Mouse (Mus musculus): ENCODE measurements around the gene Ubash3a. TPM values are rescaled to one million over a fixed set of nuclear protein-coding genes. Genes with fewer than 3 reads are reported as not detected.
"Not testable (repeated sequence)": the region's sequence is repeated elsewhere in the genome, so short reads cannot be mapped to it uniquely, and the experiment has no call there.

Ubash3a gene
- polyA plus RNA-seq, 1 experiment, result 1.6 TPM

- TF ChIP-seq CTCF (conservative IDR thresholded peaks at IDR 0.05; ENCODE audit: insufficient read depth, insufficient read length, low read depth, low read length) (no peak), POLR2A (IDR thresholded peaks at IDR 0.05; ENCODE audit: low read depth, low read length) (no peak)
- DNase-seq, result no peak
- Histone ChIP-seq H3K4me3 (ENCODE audit: insufficient read depth, low read depth, low read length) (no peak overlapping the region), H3K27me3 (replicated peaks; ENCODE audit: control insufficient read depth, insufficient read depth, low read length) (no peaks in the 10 kb centered on the region), H3K4me1 (ENCODE audit: control insufficient read depth, insufficient read depth, low read length) (peaks cover 2% of the 10 kb centered on the region; the same call in 1 of the 2 replicates), H3K36me3 (ENCODE audit: control insufficient read depth, insufficient read depth, low read length) (no peaks in the 10 kb centered on the region), H3K27ac (ENCODE audit: insufficient read depth, low read depth, low read length) (no peak overlapping the region)
- WGBS, result 93% methylated on average over 9 of the region's 9 CpGs
These were observed 58.2 kb downstream of the Ubash3a start for GRCm38 (mm10) chr17:31265831-31266230.

GRCm38 (mm10) chr17:31266321-31266950 is 58.8 kb downstream of the Ubash3a start:
- H3K27ac ChIP-seq (ENCODE audit: insufficient read depth, low read depth, low read length), result no peak overlapping the region
- no peaks in the 10 kb centered on the region for H3K4me1 ChIP-seq (ENCODE audit: control insufficient read depth, insufficient read depth, low read length)
- no peaks in the 10 kb centered on the region for H3K27me3 ChIP-seq (replicated peaks; ENCODE audit: control insufficient read depth, insufficient read depth, low read length)
- DNase-seq, result no peak
- no peaks in the 10 kb centered on the region for H3K36me3 ChIP-seq (ENCODE audit: control insufficient read depth, insufficient read depth, low read length)
- 80% methylated on average over 7 of the region's 7 CpGs for WGBS
- no peak for TF ChIP-seq POLR2A (IDR thresholded peaks at IDR 0.05; ENCODE audit: low read depth, low read length)
- TF ChIP-seq CTCF (conservative IDR thresholded peaks at IDR 0.05; ENCODE audit: insufficient read depth, insufficient read length, low read depth, low read length), result no peak
- H3K4me3 ChIP-seq (ENCODE audit: insufficient read depth, low read depth, low read length), result no peak overlapping the region

- no peak overlapping the region for H3K27ac ChIP-seq (ENCODE audit: insufficient read depth, low read depth, low read length)
- DNase-seq, result no peak
- 79% methylated on average over 4 of the region's 4 CpGs for WGBS
- H3K36me3 ChIP-seq (ENCODE audit: control insufficient read depth, insufficient read depth, low read length), result no peaks in the 10 kb centered on the region
- H3K4me1 ChIP-seq (ENCODE audit: control insufficient read depth, insufficient read depth, low read length), result no peaks in the 10 kb centered on the region
- H3K4me3 ChIP-seq (ENCODE audit: insufficient read depth, low read depth, low read length), result no peak overlapping the region
- no peaks in the 10 kb centered on the region for H3K27me3 ChIP-seq (replicated peaks; ENCODE audit: control insufficient read depth, insufficient read depth, low read length)
- TF ChIP-seq CTCF (conservative IDR thresholded peaks at IDR 0.05; ENCODE audit: insufficient read depth, insufficient read length, low read depth, low read length), result no peak
These were observed 59.5 kb downstream of the Ubash3a start for GRCm38 (mm10) chr17:31267138-31267537.

- no peaks in the 10 kb centered on the region for H3K4me1 ChIP-seq (ENCODE audit: control insufficient read depth, insufficient read depth, low read length)
- no peak overlapping the region for H3K27ac ChIP-seq (ENCODE audit: insufficient read depth, low read depth, low read length)
- H3K27me3 ChIP-seq (replicated peaks; ENCODE audit: control insufficient read depth, insufficient read depth, low read length), result no peaks in the 10 kb centered on the region
- TF ChIP-seq CTCF (conservative IDR thresholded peaks at IDR 0.05; ENCODE audit: insufficient read depth, insufficient read length, low read depth, low read length), result no peak
- TF ChIP-seq POLR2A (IDR thresholded peaks at IDR 0.05; ENCODE audit: low read depth, low read length), result no peak
- no peak for DNase-seq
- no peaks in the 10 kb centered on the region for H3K36me3 ChIP-seq (ENCODE audit: control insufficient read depth, insufficient read depth, low read length)
- WGBS, result 80% methylated on average over 6 of the region's 6 CpGs
- no peak overlapping the region for H3K4me3 ChIP-seq (ENCODE audit: insufficient read depth, low read depth, low read length)
These were observed 59.9 kb downstream of the Ubash3a start for GRCm38 (mm10) chr17:31267603-31268002.

- no peak for TF ChIP-seq CTCF (conservative IDR thresholded peaks at IDR 0.05; ENCODE audit: insufficient read depth, insufficient read length, low read depth, low read length)
- no peak for TF ChIP-seq POLR2A (IDR thresholded peaks at IDR 0.05; ENCODE audit: low read depth, low read length)
- DNase-seq, result no peak
- H3K27ac ChIP-seq (ENCODE audit: insufficient read depth, low read depth, low read length), result no peak overlapping the region
- H3K27me3 ChIP-seq (replicated peaks; ENCODE audit: control insufficient read depth, insufficient read depth, low read length), result no peaks in the 10 kb centered on the region
- WGBS, result 94% methylated on average over 1 of the region's 1 CpGs
- no peak overlapping the region for H3K4me3 ChIP-seq (ENCODE audit: insufficient read depth, low read depth, low read length)
- H3K36me3 ChIP-seq (ENCODE audit: control insufficient read depth, insufficient read depth, low read length), result no peaks in the 10 kb centered on the region
- no peaks in the 10 kb centered on the region for H3K4me1 ChIP-seq (ENCODE audit: control insufficient read depth, insufficient read depth, low read length)
These were observed 60.3 kb downstream of the Ubash3a start for GRCm38 (mm10) chr17:31268016-31268415.

GRCm38 (mm10) chr17:31269761-31270160 is 62.1 kb downstream of the Ubash3a start:
- Histone ChIP-seq H3K27me3 (replicated peaks; ENCODE audit: control insufficient read depth, insufficient read depth, low read length) (no peaks in the 10 kb centered on the region), H3K4me3 (ENCODE audit: insufficient read depth, low read depth, low read length) (no peak overlapping the region), H3K36me3 (ENCODE audit: control insufficient read depth, insufficient read depth, low read length) (no peaks in the 10 kb centered on the region), H3K4me1 (ENCODE audit: control insufficient read depth, insufficient read depth, low read length) (no peaks in the 10 kb centered on the region), H3K27ac (ENCODE audit: insufficient read depth, low read depth, low read length) (no peak overlapping the region)
- WGBS, result 86% methylated on average over 2 of the region's 2 CpGs
- DNase-seq, result no peak
- no peak for TF ChIP-seq CTCF (conservative IDR thresholded peaks at IDR 0.05; ENCODE audit: insufficient read depth, insufficient read length, low read depth, low read length)
- TF ChIP-seq POLR2A (IDR thresholded peaks at IDR 0.05; ENCODE audit: low read depth, low read length), result no peak

GRCm38 (mm10) chr17:31270246-31270645 is 62.6 kb downstream of the Ubash3a start:
- 87% methylated on average over 4 of the region's 4 CpGs for WGBS
- Histone ChIP-seq H3K4me1 (ENCODE audit: control insufficient read depth, insufficient read depth, low read length) (no peaks in the 10 kb centered on the region), H3K4me3 (ENCODE audit: insufficient read depth, low read depth, low read length) (no peak overlapping the region), H3K27me3 (replicated peaks; ENCODE audit: control insufficient read depth, insufficient read depth, low read length) (no peaks in the 10 kb centered on the region), H3K27ac (ENCODE audit: insufficient read depth, low read depth, low read length) (no peak overlapping the region), H3K36me3 (ENCODE audit: control insufficient read depth, insufficient read depth, low read length) (no peaks in the 10 kb centered on the region)
- no peak for DNase-seq
- TF ChIP-seq CTCF (conservative IDR thresholded peaks at IDR 0.05; ENCODE audit: insufficient read depth, insufficient read length, low read depth, low read length), result no peak
- TF ChIP-seq POLR2A (IDR thresholded peaks at IDR 0.05; ENCODE audit: low read depth, low read length), result no peak

- not testable (repeated sequence) for H3K27me3 ChIP-seq (replicated peaks; ENCODE audit: control insufficient read depth, insufficient read depth, low read length); H3K4me3 ChIP-seq (ENCODE audit: insufficient read depth, low read depth, low read length); H3K36me3 ChIP-seq (ENCODE audit: control insufficient read depth, insufficient read depth, low read length); DNase-seq; H3K27ac ChIP-seq (ENCODE audit: insufficient read depth, low read depth, low read length); H3K4me1 ChIP-seq (ENCODE audit: control insufficient read depth, insufficient read depth, low read length)
- 78% methylated on average over 8 of the region's 8 CpGs for WGBS
These were observed 63.1 kb downstream of the Ubash3a start for GRCm38 (mm10) chr17:31270736-31271135.

Data from kidney, adult 2 months (tissue).